Mouse (Mus musculus) thymus, postnatal 4 days (tissue): ENCODE data around the gene Dpp7.

ENCODE experiments used
- DNase-seq: peaks from one replicate; pipeline ENCODE4 v3.0.0; 2021

Gene Dpp7

GRCm38 (mm10) chr2:25310180-25310579 lies 46.0 kb downstream of the Dpp7 start:
- no peak for DNase-seq

DNA sequence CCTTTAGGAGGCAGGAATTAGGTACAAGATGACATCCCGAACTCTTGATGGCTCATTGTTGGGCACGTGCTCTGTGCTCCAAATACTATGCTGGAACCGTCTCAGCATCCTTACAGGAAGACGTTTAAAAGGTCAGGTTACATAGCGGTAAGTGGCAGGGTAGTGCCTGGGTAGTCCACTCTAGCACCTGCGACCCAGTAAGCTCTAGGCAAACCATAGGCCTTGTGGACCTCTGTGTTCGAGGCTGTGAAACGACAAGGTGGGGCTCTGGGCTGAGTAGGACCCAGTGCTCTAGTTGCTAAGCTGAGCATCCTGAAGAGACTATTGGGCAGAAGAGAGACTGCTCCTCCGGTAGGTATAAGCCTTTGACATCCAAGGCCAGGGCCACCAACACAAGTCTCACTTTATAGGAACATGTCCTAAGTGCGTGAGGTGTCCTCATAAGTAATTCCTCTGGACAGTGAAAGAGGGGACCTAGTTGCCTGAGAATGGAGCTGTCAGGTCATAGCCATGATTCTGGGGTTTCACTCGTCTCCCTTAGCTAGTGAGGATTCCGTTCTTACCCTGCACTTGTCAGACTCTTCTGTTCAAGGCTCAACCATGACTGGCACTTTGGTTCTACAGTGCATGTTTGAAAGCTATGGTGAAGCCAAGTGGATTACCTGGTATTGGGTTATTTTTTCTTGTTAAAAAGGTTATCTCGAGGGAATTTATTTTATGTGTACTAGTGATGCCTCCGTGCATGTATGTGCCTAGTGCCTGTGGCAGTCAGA lies 50.4 kb downstream of the Dpp7 start:
- no peak for DNase-seq

DNA sequence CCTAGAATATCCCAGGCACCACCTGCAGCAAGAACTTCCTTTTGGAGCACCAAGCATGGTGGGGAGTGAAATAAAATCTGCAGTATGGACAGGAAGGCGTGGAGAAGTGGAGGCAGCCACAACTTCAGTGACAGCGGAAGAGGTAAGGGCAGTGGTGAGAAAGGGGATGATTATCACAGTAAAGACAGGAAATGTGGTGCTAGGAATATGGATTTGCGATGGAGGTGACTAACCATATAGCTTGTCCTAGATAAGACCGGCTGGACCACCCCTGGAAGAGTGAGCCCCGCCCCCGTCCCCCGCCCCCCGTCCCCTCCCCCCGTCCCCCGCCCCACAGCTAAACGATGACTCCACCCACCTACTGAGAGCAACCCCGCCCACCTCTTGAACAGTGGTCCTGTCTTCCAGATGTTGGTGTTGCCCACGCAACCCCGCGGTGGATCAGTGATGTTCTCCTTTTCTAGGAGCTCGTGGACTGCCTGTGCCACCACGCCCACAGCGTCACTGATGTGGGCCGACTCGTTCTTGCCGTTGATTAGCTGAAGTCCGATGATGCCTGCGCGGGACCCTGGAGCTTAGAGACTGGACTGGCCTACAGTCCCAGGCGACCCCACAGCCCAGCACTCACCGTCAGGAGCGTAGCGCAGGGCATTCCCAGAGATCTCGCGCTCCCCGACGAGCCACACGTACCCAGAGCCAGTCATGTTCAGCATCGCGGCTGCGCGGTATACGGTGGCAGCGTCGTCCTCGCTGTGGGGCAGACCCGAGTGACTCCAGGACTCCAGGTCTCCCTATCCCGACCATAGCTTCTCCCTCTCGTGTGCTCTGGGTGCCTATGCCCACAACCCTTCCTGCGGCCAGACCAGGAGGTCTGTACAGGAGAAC lies 51.3 kb downstream of the Dpp7 start:
- no peak for DNase-seq

GRCm38 (mm10) chr2:25303931-25304656 lies 52.1 kb downstream of the Dpp7 start:
- no peak for DNase-seq

DNA sequence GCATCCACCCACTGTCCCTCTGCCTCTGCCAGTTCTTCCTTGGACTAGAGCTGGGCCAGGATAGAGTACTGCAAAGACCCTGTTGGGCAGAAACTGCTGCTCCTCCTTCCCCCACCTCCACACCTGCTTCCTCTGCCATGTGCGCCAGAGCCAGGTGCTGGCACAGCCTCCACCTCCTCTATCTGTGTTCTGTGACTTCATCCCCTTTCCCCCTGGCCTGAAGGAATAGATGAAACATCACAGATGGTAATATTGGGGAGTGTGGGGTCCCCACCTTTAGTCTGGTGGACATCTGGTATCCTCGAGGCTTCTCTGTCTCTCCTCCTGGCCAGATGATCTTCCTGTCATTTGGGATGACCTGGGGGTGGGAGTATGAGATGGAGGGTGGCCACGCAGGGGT lies 52.7 kb downstream of the Dpp7 start:
- DNase-seq = no peak
